Mouse (Mus musculus) forebrain, embryonic 15.5 days (tissue): ENCODE measurements around the gene Harbi1. TPM values are rescaled to one million over a fixed set of nuclear protein-coding genes. Genes with fewer than 3 reads are reported as not detected.

Experiments used
- polyA plus RNA-seq: library from polyadenylated mRNA; unstranded; fragments of >200 nt; fragmentation: Nextera tagmentation; extraction: Ambion mirVana; gene quantifications from 2 replicates; pipeline ENCODE4 v1.2.1, GENCODE M21; 2015

The Harbi1 gene
- polyA plus RNA-seq, 1 experiment from 2014 or later = 20.4 TPM

Other genes with a start within 250 kb of the Harbi1 start
- gene Ckap5, start 184.1 kb upstream of the Harbi1 start, polyA plus RNA-seq = 132 and 139 TPM in 2 replicates
- gene F2, start 74.4 kb upstream of the Harbi1 start, polyA plus RNA-seq = 0.13 and 0.38 TPM in 2 replicates
- gene Zfp408, start 61.1 kb upstream of the Harbi1 start, polyA plus RNA-seq = 13.8 and 14.8 TPM in 2 replicates
- gene Arhgap1, start 61.0 kb upstream of the Harbi1 start, polyA plus RNA-seq = 88.7 and 92.7 TPM in 2 replicates
- gene Atg13, start 276 bp upstream of the Harbi1 start, polyA plus RNA-seq = 38.4 and 40.4 TPM in 2 replicates
- 20.0 and 21.8 TPM in 2 replicates for gene Ambra1, start 19.3 kb downstream of the Harbi1 start, polyA plus RNA-seq
- 1.5 and 1.8 TPM in 2 replicates for gene Chrm4, start 216.4 kb downstream of the Harbi1 start, polyA plus RNA-seq
- 347 and 357 TPM in 2 replicates for gene Mdk, start 221.4 kb downstream of the Harbi1 start, polyA plus RNA-seq
- 0.15 and 0.32 TPM in 2 replicates for gene Gm9821, start 234.9 kb downstream of the Harbi1 start, polyA plus RNA-seq